Mouse (Mus musculus) hindbrain, postnatal 0 days (tissue): ENCODE data around the gene Gsg1. TPM values are rescaled to one million over a fixed set of nuclear protein-coding genes. Genes with fewer than 3 reads are reported as not detected.

Source experiments
- ATAC-seq: fragments of 200-750 bp; cut with Nextera tagmentation; 2 replicates; pipeline ENCODE4 v1.8.0; 2017; ENCODE audit warnings: mild to moderate bottlenecking, moderate TSS enrichment, moderate library complexity
- DNase-seq: peaks from one replicate; pipeline ENCODE4 v3.0.0-alpha.2; 2015; ENCODE audit warnings: low spot score
- H3K27ac ChIP-seq: fragments of 300-500 bp; sonication (generic); 2 replicates; pipeline ENCODE4 v1.5.1; 2014; ENCODE audit warnings: mild to moderate bottlenecking
- H3K27me3 ChIP-seq: fragments of 300-500 bp; sonication (generic); 2 replicates; pipeline ENCODE4 v1.6.1; 2014; ENCODE audit warnings: low read length, mixed read lengths; ENCODE audit not compliant: insufficient read depth
- H3K36me3 ChIP-seq: fragments of 300-500 bp; sonication (generic); 2 replicates; pipeline ENCODE4 v1.6.1; 2014; ENCODE audit warnings: low read length, mixed read lengths; ENCODE audit not compliant: insufficient read depth
- H3K4me1 ChIP-seq: fragments of 300-500 bp; sonication (generic); 2 replicates; pipeline ENCODE4 v1.6.1; 2014; ENCODE audit warnings: antibody characterized with exemption, low read length, mixed read lengths; ENCODE audit not compliant: insufficient read depth
- H3K4me2 ChIP-seq: fragments of 300-500 bp; sonication (generic); 2 replicates; pipeline ENCODE4 v1.6.1; 2014; ENCODE audit warnings: low read depth, mild to moderate bottlenecking, low read length, moderate library complexity, mixed read lengths
- H3K4me3 ChIP-seq: fragments of 300-500 bp; sonication (generic); 2 replicates; pipeline ENCODE4 v1.5.1; 2014; ENCODE audit warnings: low read length
- H3K9ac ChIP-seq: fragments of 300-500 bp; sonication (generic); replicated peaks from 2 replicates; pipeline ENCODE4 v1.6.1; 2014; ENCODE audit warnings: mild to moderate bottlenecking, low read length, moderate library complexity, mixed read lengths
- H3K9me3 ChIP-seq: fragments of 300-500 bp; sonication (generic); 2 replicates; pipeline ENCODE4 v1.6.1; 2016; ENCODE audit warnings: low read length, mixed read lengths
- CTCF ChIP-seq: IDR thresholded peaks from 2 replicates; pipeline ENCODE4 v1.5.1; 2016; ENCODE audit warnings: antibody characterized with exemption, control low read depth, low read depth
- WGBS: fragments of 180-500 bp; shearing (Covaris S2); extraction: QIAGEN DNeasy Blood & Tissue Kit; methylation state at CpG from one replicate; pipeline ENCODE4 v1.1.7; 2014; 5-methylcytosine and 5-hydroxymethylcytosine counted together
- polyA plus RNA-seq: library from polyadenylated mRNA; unstranded; fragments of >200 nt; fragmentation: Nextera tagmentation; extraction: Ambion mirVana; gene quantifications from 2 replicates; pipeline ENCODE4 v1.2.1, GENCODE M21; 2015
- total RNA-seq: library from RNA; depleted of rRNA; stranded (reverse); fragments of >200 nt; gene quantifications from 2 replicates; pipeline ENCODE4 v1.2.3, GENCODE M21; 2014

The Gsg1 gene
- total and polyA plus RNA-seq, 2 experiments from 2014 or later, result 0.31 to 1.1 TPM

- peak; percentile 95 for TF ChIP-seq CTCF
- peaks cover 14% of the 10 kb centered on the region; the same call in 1 of the 2 replicates for H3K4me1 ChIP-seq
- 46% methylated on average over 19 of the region's 19 CpGs for WGBS
- DNase-seq (peak; percentile 87), ATAC-seq (peak; percentile 54; the same call in 1 of the 2 replicates)
- H3K27ac ChIP-seq, result no peak overlapping the region
- no peak overlapping the region for H3K9ac ChIP-seq
- no peak overlapping the region for H3K4me3 ChIP-seq
- no peaks in the 10 kb centered on the region for H3K36me3 ChIP-seq
- H3K27me3 ChIP-seq, result no peaks in the 10 kb centered on the region
- H3K4me2 ChIP-seq, result peak overlapping the region; percentile 6; the same call in 1 of the 2 replicates
- H3K9me3 ChIP-seq, result no peaks in the 10 kb centered on the region
Observed at GRCm38 (mm10) chr6:135249846-135250531, 4.2 kb downstream of the Gsg1 start.

- no peak overlapping the region for H3K27ac ChIP-seq
- 56% methylated on average over 6 of the region's 6 CpGs for WGBS
- no peaks in the 10 kb centered on the region for H3K27me3 ChIP-seq
- H3K4me2 ChIP-seq, result no peak overlapping the region
- no peak overlapping the region for H3K4me3 ChIP-seq
- ATAC-seq (no peak), DNase-seq (no peak)
- H3K4me1 ChIP-seq, result peaks cover 13% of the 10 kb centered on the region; the same call in 1 of the 2 replicates
- no peaks in the 10 kb centered on the region for H3K9me3 ChIP-seq
- no peaks in the 10 kb centered on the region for H3K36me3 ChIP-seq
- H3K9ac ChIP-seq, result no peak overlapping the region
- TF ChIP-seq CTCF, result no peak
Observed at GRCm38 (mm10) chr6:135247861-135248260, 6.3 kb downstream of the Gsg1 start.

GRCm38 (mm10) chr6:135245586-135245985 is 8.6 kb downstream of the Gsg1 start:
- Histone ChIP-seq H3K9me3 (no peaks in the 10 kb centered on the region), H3K27ac (no peak overlapping the region), H3K4me3 (no peak overlapping the region), H3K4me1 (no peaks in the 10 kb centered on the region), H3K36me3 (no peaks in the 10 kb centered on the region), H3K27me3 (no peaks in the 10 kb centered on the region), H3K9ac (no peak overlapping the region), H3K4me2 (no peak overlapping the region)
- DNase-seq, result no peak
- 49% methylated on average over 8 of the region's 8 CpGs for WGBS
- no peak for ATAC-seq
- TF ChIP-seq CTCF, result no peak

- H3K36me3 ChIP-seq, result 0 out of 2 replicates have a peak, but pooled peaks cover 7% of the 10 kb centered on the region
- no peaks in the 10 kb centered on the region for H3K4me1 ChIP-seq
- H3K9me3 ChIP-seq, result no peaks in the 10 kb centered on the region
- no peak for TF ChIP-seq CTCF
- no peak overlapping the region for H3K9ac ChIP-seq
- no peak overlapping the region for H3K4me3 ChIP-seq
- H3K4me2 ChIP-seq, result no peak overlapping the region
- DNase-seq (no peak), ATAC-seq (no peak)
- no peak overlapping the region for H3K27ac ChIP-seq
- 95% methylated on average over 8 of the region's 8 CpGs for WGBS
- no peaks in the 10 kb centered on the region for H3K27me3 ChIP-seq
Observed at GRCm38 (mm10) chr6:135240361-135240760, 13.8 kb downstream of the Gsg1 start.

GRCm38 (mm10) chr6:135238211-135238610 is 15.9 kb downstream of the Gsg1 start:
- DNase-seq (no peak), ATAC-seq (no peak)
- H3K4me1 ChIP-seq, result no peaks in the 10 kb centered on the region
- TF ChIP-seq CTCF, result no peak
- H3K27me3 ChIP-seq, result no peaks in the 10 kb centered on the region
- no peaks in the 10 kb centered on the region for H3K9me3 ChIP-seq
- no peak overlapping the region for H3K27ac ChIP-seq
- H3K4me2 ChIP-seq, result no peak overlapping the region
- 48% methylated on average over 4 of the region's 4 CpGs for WGBS
- H3K9ac ChIP-seq, result no peak overlapping the region
- H3K36me3 ChIP-seq, result peaks cover 13% of the 10 kb centered on the region; the same call in 1 of the 2 replicates
- no peak overlapping the region for H3K4me3 ChIP-seq

- no peak for DNase-seq
- WGBS, result 74% methylated on average over 14 of the region's 14 CpGs
- Histone ChIP-seq H3K27ac (no peak overlapping the region), H3K4me2 (no peak overlapping the region), H3K27me3 (no peaks in the 10 kb centered on the region), H3K9me3 (no peaks in the 10 kb centered on the region), H3K4me1 (no peaks in the 10 kb centered on the region), H3K9ac (no peak overlapping the region), H3K36me3 (peaks cover 13% of the 10 kb centered on the region; the same call in 1 of the 2 replicates), H3K4me3 (no peak overlapping the region)
- ATAC-seq, result no peak
- TF ChIP-seq CTCF, result no peak
Observed at GRCm38 (mm10) chr6:135237326-135237725, 16.8 kb downstream of the Gsg1 start.

GRCm38 (mm10) chr6:135236576-135236975 is 17.6 kb downstream of the Gsg1 start:
- peak; percentile 32 for TF ChIP-seq CTCF
- no peak overlapping the region for H3K9ac ChIP-seq
- H3K4me2 ChIP-seq, result no peak overlapping the region
- H3K4me1 ChIP-seq, result no peaks in the 10 kb centered on the region
- DNase-seq, result no peak
- peaks cover 20% of the 10 kb centered on the region; the same call in 1 of the 2 replicates for H3K36me3 ChIP-seq
- no peak overlapping the region for H3K27ac ChIP-seq
- no peak for ATAC-seq
- H3K9me3 ChIP-seq, result no peaks in the 10 kb centered on the region
- H3K4me3 ChIP-seq, result no peak overlapping the region
- WGBS, result 81% methylated on average over 3 of the region's 3 CpGs
- no peaks in the 10 kb centered on the region for H3K27me3 ChIP-seq
